Mouse (Mus musculus) liver, embryonic 16.5 days (tissue): ENCODE measurements at regions not wholly inside any gene's neighbourhood (a gene's known extent, or its start where the extent isn't known, plus 50 kb on each side); places are given as distances from the start of the nearest gene placed in this dataset.

Experiments
- ATAC-seq: fragments of 200-750 bp; cut with Nextera tagmentation; 2 replicates; pipeline ENCODE4 v1.8.0; 2017; ENCODE audit warnings: low read depth, mild to moderate bottlenecking, moderate number of reproducible peaks, moderate library complexity
- H3K27ac ChIP-seq: fragments of 300-500 bp; sonication (generic); 2 replicates; pipeline ENCODE4 v1.5.1; 2014; ENCODE audit warnings: mild to moderate bottlenecking, low read length
- H3K27me3 ChIP-seq: fragments of 300-500 bp; sonication (generic); 2 replicates; pipeline ENCODE4 v1.6.1; 2014; ENCODE audit warnings: low read depth, low read length, mixed read lengths; ENCODE audit not compliant: control insufficient read depth, insufficient read depth
- H3K36me3 ChIP-seq: fragments of 300-500 bp; sonication (generic); 2 replicates; pipeline ENCODE4 v1.6.1; 2014; ENCODE audit warnings: mild to moderate bottlenecking; ENCODE audit not compliant: control insufficient read depth, insufficient read depth
- H3K4me1 ChIP-seq: fragments of 300-500 bp; sonication (generic); 2 replicates; pipeline ENCODE4 v1.6.1; 2014; ENCODE audit warnings: low read depth, low read length, mixed read lengths; ENCODE audit not compliant: control insufficient read depth
- H3K4me2 ChIP-seq: fragments of 300-500 bp; sonication (generic); 2 replicates; pipeline ENCODE4 v1.6.1; 2014; ENCODE audit warnings: low read depth, low read length, mixed read lengths
- H3K4me3 ChIP-seq: fragments of 300-500 bp; sonication (generic); 2 replicates; pipeline ENCODE4 v1.5.1; 2014; ENCODE audit warnings: low read depth, mild to moderate bottlenecking, low read length
- H3K9ac ChIP-seq: fragments of 300-500 bp; sonication (generic); 2 replicates; pipeline ENCODE4 v1.6.1; 2014; ENCODE audit warnings: low read depth, low read length
- H3K9me3 ChIP-seq: fragments of 300-500 bp; sonication (generic); replicated peaks from 2 replicates; pipeline ENCODE4 v1.6.1; 2016; ENCODE audit warnings: low read length; ENCODE audit not compliant: control insufficient read depth
- WGBS: fragments of 180-500 bp; shearing (Covaris S2); extraction: QIAGEN DNeasy Blood & Tissue Kit; methylation state at CpG from one replicate; pipeline ENCODE4 v1.1.7; 2014; ENCODE audit not compliant: insufficient replicate concordance; 5-methylcytosine and 5-hydroxymethylcytosine counted together

GRCm38 (mm10) chr10:23580230-23580629 lies 206.8 kb downstream of the Rps12 start:
- Histone ChIP-seq H3K4me3 (no peak overlapping the region), H3K9me3 (no peaks in the 10 kb centered on the region), H3K9ac (no peak overlapping the region), H3K27me3 (no peaks in the 10 kb centered on the region), H3K4me1 (no peaks in the 10 kb centered on the region), H3K36me3 (no peaks in the 10 kb centered on the region), H3K4me2 (no peak overlapping the region), H3K27ac (no peak overlapping the region)
- 66% methylated on average over 5 of the region's 5 CpGs for WGBS
- no peak for ATAC-seq

GRCm38 (mm10) chr10:23571013-23571412 lies 216.1 kb downstream of the Rps12 start:
- ATAC-seq = no peak
- H3K27ac ChIP-seq = no peak overlapping the region
- no peaks in the 10 kb centered on the region for H3K36me3 ChIP-seq
- no peak overlapping the region for H3K4me3 ChIP-seq
- no peaks in the 10 kb centered on the region for H3K27me3 ChIP-seq
- no peaks in the 10 kb centered on the region for H3K4me1 ChIP-seq
- no peaks in the 10 kb centered on the region for H3K9me3 ChIP-seq
- no peak overlapping the region for H3K4me2 ChIP-seq
- H3K9ac ChIP-seq = no peak overlapping the region
- 62% methylated on average over 4 of the region's 4 CpGs for WGBS

GRCm38 (mm10) chr10:23569386-23569785 lies 217.7 kb downstream of the Rps12 start:
- H3K4me1 ChIP-seq = no peaks in the 10 kb centered on the region
- H3K4me3 ChIP-seq = no peak overlapping the region
- no peaks in the 10 kb centered on the region for H3K9me3 ChIP-seq
- H3K27ac ChIP-seq = no peak overlapping the region
- H3K9ac ChIP-seq = no peak overlapping the region
- no peaks in the 10 kb centered on the region for H3K36me3 ChIP-seq
- H3K4me2 ChIP-seq = no peak overlapping the region
- H3K27me3 ChIP-seq = no peaks in the 10 kb centered on the region
- no peak for ATAC-seq

- H3K9me3 ChIP-seq = no peaks in the 10 kb centered on the region
- H3K36me3 ChIP-seq = no peaks in the 10 kb centered on the region
These were observed 211.8 kb upstream of the Eya4 start for GRCm38 (mm10) chr10:23562273-23562885.

GRCm38 (mm10) chr10:23559980-23560658 lies 209.5 kb upstream of the Eya4 start:
- H3K27me3 ChIP-seq = no peaks in the 10 kb centered on the region
- H3K9ac ChIP-seq = no peak overlapping the region
- no peaks in the 10 kb centered on the region for H3K9me3 ChIP-seq
- H3K4me3 ChIP-seq = no peak overlapping the region
- no peak overlapping the region for H3K27ac ChIP-seq
- H3K4me2 ChIP-seq = no peak overlapping the region
- H3K4me1 ChIP-seq = no peaks in the 10 kb centered on the region
- no peaks in the 10 kb centered on the region for H3K36me3 ChIP-seq
- no peak for ATAC-seq

More at GRCm38 (mm10) chr10:23562273-23562885, 211.8 kb upstream of the Eya4 start:
- 52% methylated on average over 5 of the region's 5 CpGs for WGBS
- H3K4me2 ChIP-seq = no peak overlapping the region
- H3K9ac ChIP-seq = no peak overlapping the region
- no peak overlapping the region for H3K27ac ChIP-seq
- no peak for ATAC-seq
- no peaks in the 10 kb centered on the region for H3K27me3 ChIP-seq
- no peaks in the 10 kb centered on the region for H3K4me1 ChIP-seq
- no peak overlapping the region for H3K4me3 ChIP-seq

- Histone ChIP-seq H3K4me1 (no peaks in the 10 kb centered on the region), H3K9me3 (no peaks in the 10 kb centered on the region), H3K36me3 (no peaks in the 10 kb centered on the region), H3K9ac (no peak overlapping the region), H3K27ac (no peak overlapping the region), H3K27me3 (no peaks in the 10 kb centered on the region), H3K4me2 (no peak overlapping the region), H3K4me3 (no peak overlapping the region)
- no peak for ATAC-seq
- WGBS = 34% methylated on average over 3 of the region's 3 CpGs
These were observed 207.2 kb upstream of the Eya4 start for GRCm38 (mm10) chr10:23557828-23558227.

- Histone ChIP-seq H3K36me3 (no peaks in the 10 kb centered on the region), H3K9ac (no peak overlapping the region), H3K4me2 (no peak overlapping the region), H3K27me3 (no peaks in the 10 kb centered on the region), H3K4me3 (no peak overlapping the region), H3K27ac (no peak overlapping the region), H3K9me3 (no peaks in the 10 kb centered on the region), H3K4me1 (no peaks in the 10 kb centered on the region)
- 51% methylated on average over 3 of the region's 3 CpGs for WGBS
- no peak for ATAC-seq
These were observed 198.6 kb upstream of the Eya4 start for GRCm38 (mm10) chr10:23549207-23549606.

GRCm38 (mm10) chr10:23548322-23548721 lies 197.7 kb upstream of the Eya4 start:
- Histone ChIP-seq H3K9me3 (no peaks in the 10 kb centered on the region), H3K9ac (no peak overlapping the region), H3K4me2 (no peak overlapping the region), H3K4me3 (no peak overlapping the region), H3K4me1 (no peaks in the 10 kb centered on the region), H3K36me3 (no peaks in the 10 kb centered on the region), H3K27me3 (no peaks in the 10 kb centered on the region), H3K27ac (no peak overlapping the region)
- ATAC-seq = no peak
- 64% methylated on average over 6 of the region's 6 CpGs for WGBS

GRCm38 (mm10) chr10:23542712-23543111 lies 192.1 kb upstream of the Eya4 start:
- no peak overlapping the region for H3K9ac ChIP-seq
- H3K27me3 ChIP-seq = no peaks in the 10 kb centered on the region
- H3K36me3 ChIP-seq = no peaks in the 10 kb centered on the region
- H3K4me3 ChIP-seq = no peak overlapping the region
- no peak overlapping the region for H3K27ac ChIP-seq
- no peaks in the 10 kb centered on the region for H3K4me1 ChIP-seq
- no peak for ATAC-seq
- WGBS = 66% methylated on average over 11 of the region's 11 CpGs
- H3K9me3 ChIP-seq = no peaks in the 10 kb centered on the region
- no peak overlapping the region for H3K4me2 ChIP-seq
